Mouse (Mus musculus): ENCODE measurements around the gene Cit. TPM values are rescaled to one million over a fixed set of nuclear protein-coding genes. Genes with fewer than 3 reads are reported as not detected.

Cit gene
- total and polyA plus RNA-seq, 2 experiments: 0.43 to 0.74 TPM

GRCm38 (mm10) chr5:115838059-115838458, 7.0 kb upstream of the Cit start:
- H3K36me3 ChIP-seq (ENCODE audit: control insufficient read depth, insufficient read depth, low read length): no peaks in the 10 kb centered on the region
- DNase-seq (ENCODE audit: extremely low read depth, low read depth, low spot score): no peak
- no peaks in the 10 kb centered on the region for H3K4me1 ChIP-seq (ENCODE audit: control insufficient read depth, insufficient read depth, low read length)
- H3K27me3 ChIP-seq (ENCODE audit: control insufficient read depth, insufficient read depth, low read length): no peaks in the 10 kb centered on the region; the same call in 1 of the 2 replicates
- no peak overlapping the region for H3K27ac ChIP-seq (replicated peaks; ENCODE audit: insufficient read depth, low read depth, low read length)
- H3K9ac ChIP-seq (ENCODE audit: low read depth, low read length): no peak overlapping the region
- TF ChIP-seq POLR2A (IDR thresholded peaks at IDR 0.05; ENCODE audit: extremely low read depth, insufficient read depth, low read length) (no peak), CTCF (IDR thresholded peaks at IDR 0.05; ENCODE audit: low read depth, low read length) (no peak)
- WGBS: 37% methylated on average over 6 of the region's 6 CpGs
- no peak overlapping the region for H3K4me3 ChIP-seq (ENCODE audit: insufficient read depth, low read depth, low read length)
- no peaks in the 10 kb centered on the region for H3K79me2 ChIP-seq (ENCODE audit: control insufficient read depth, insufficient read depth, low read length)

GRCm38 (mm10) chr5:115840453-115840852, 4.6 kb upstream of the Cit start:
- TF ChIP-seq POLR2A (IDR thresholded peaks at IDR 0.05; ENCODE audit: extremely low read depth, insufficient read depth, low read length): no peak
- TF ChIP-seq CTCF (IDR thresholded peaks at IDR 0.05; ENCODE audit: low read depth, low read length): no peak
- Histone ChIP-seq H3K27me3 (ENCODE audit: control insufficient read depth, insufficient read depth, low read length) (no peaks in the 10 kb centered on the region), H3K4me1 (ENCODE audit: control insufficient read depth, insufficient read depth, low read length) (no peaks in the 10 kb centered on the region), H3K4me3 (ENCODE audit: insufficient read depth, low read depth, low read length) (no peak overlapping the region), H3K9ac (ENCODE audit: low read depth, low read length) (no peak overlapping the region), H3K27ac (replicated peaks; ENCODE audit: insufficient read depth, low read depth, low read length) (no peak overlapping the region), H3K79me2 (ENCODE audit: control insufficient read depth, insufficient read depth, low read length) (no peaks in the 10 kb centered on the region), H3K36me3 (ENCODE audit: control insufficient read depth, insufficient read depth, low read length) (no peaks in the 10 kb centered on the region)
- no peak for DNase-seq (ENCODE audit: extremely low read depth, low read depth, low spot score)
- 45% methylated on average over 4 of the region's 5 CpGs for WGBS

GRCm38 (mm10) chr5:115840946-115841775, 3.9 kb upstream of the Cit start:
- Histone ChIP-seq H3K4me1 (ENCODE audit: control insufficient read depth, insufficient read depth, low read length) (no peaks in the 10 kb centered on the region), H3K4me3 (ENCODE audit: insufficient read depth, low read depth, low read length) (no peak overlapping the region), H3K9ac (ENCODE audit: low read depth, low read length) (no peak overlapping the region), H3K27ac (replicated peaks; ENCODE audit: insufficient read depth, low read depth, low read length) (no peak overlapping the region), H3K79me2 (ENCODE audit: control insufficient read depth, insufficient read depth, low read length) (no peaks in the 10 kb centered on the region), H3K36me3 (ENCODE audit: control insufficient read depth, insufficient read depth, low read length) (no peaks in the 10 kb centered on the region), H3K27me3 (ENCODE audit: control insufficient read depth, insufficient read depth, low read length) (no peaks in the 10 kb centered on the region)
- no peak for TF ChIP-seq POLR2A (IDR thresholded peaks at IDR 0.05; ENCODE audit: extremely low read depth, insufficient read depth, low read length)
- TF ChIP-seq CTCF (IDR thresholded peaks at IDR 0.05; ENCODE audit: low read depth, low read length): no peak
- DNase-seq (ENCODE audit: extremely low read depth, low read depth, low spot score): no peak
- WGBS: 82% methylated on average over 12 of the region's 12 CpGs

GRCm38 (mm10) chr5:115844368-115844765, 711 bp upstream of the Cit start:
- 4% methylated on average over 12 of the region's 12 CpGs for WGBS
- peak overlapping the region; percentile 12; the same call in 1 of the 2 replicates for H3K9ac ChIP-seq (ENCODE audit: low read depth, low read length)
- no peak overlapping the region for H3K27ac ChIP-seq (replicated peaks; ENCODE audit: insufficient read depth, low read depth, low read length)

GRCm38 (mm10) chr5:115845635-115846174, 627 bp downstream of the Cit start:
- Histone ChIP-seq H3K79me2 (ENCODE audit: control insufficient read depth, insufficient read depth, low read length) (no peaks in the 10 kb centered on the region), H3K27me3 (ENCODE audit: control insufficient read depth, insufficient read depth, low read length) (no peaks in the 10 kb centered on the region), H3K9ac (ENCODE audit: low read depth, low read length) (no peak overlapping the region), H3K4me3 (ENCODE audit: insufficient read depth, low read depth, low read length) (no peak overlapping the region), H3K4me1 (ENCODE audit: control insufficient read depth, insufficient read depth, low read length) (0 out of 2 replicates have a peak, but pooled peaks cover 2% of the 10 kb centered on the region), H3K36me3 (ENCODE audit: control insufficient read depth, insufficient read depth, low read length) (no peaks in the 10 kb centered on the region), H3K27ac (replicated peaks; ENCODE audit: insufficient read depth, low read depth, low read length) (no peak overlapping the region)
- TF ChIP-seq CTCF (IDR thresholded peaks at IDR 0.05; ENCODE audit: low read depth, low read length): no peak
- no peak for TF ChIP-seq POLR2A (IDR thresholded peaks at IDR 0.05; ENCODE audit: extremely low read depth, insufficient read depth, low read length)
- WGBS: 55% methylated on average over 8 of the region's 8 CpGs
- no peak for DNase-seq (ENCODE audit: extremely low read depth, low read depth, low spot score)

More at GRCm38 (mm10) chr5:115844368-115844765, 711 bp upstream of the Cit start:
- Histone ChIP-seq H3K79me2 (ENCODE audit: control insufficient read depth, insufficient read depth, low read length) (no peaks in the 10 kb centered on the region), H3K36me3 (ENCODE audit: control insufficient read depth, insufficient read depth, low read length) (no peaks in the 10 kb centered on the region), H3K4me1 (ENCODE audit: control insufficient read depth, insufficient read depth, low read length) (no peaks in the 10 kb centered on the region), H3K27me3 (ENCODE audit: control insufficient read depth, insufficient read depth, low read length) (no peaks in the 10 kb centered on the region), H3K4me3 (ENCODE audit: insufficient read depth, low read depth, low read length) (peak overlapping the region; percentile 52)
- DNase-seq (ENCODE audit: extremely low read depth, low read depth, low spot score): no peak
- TF ChIP-seq CTCF (IDR thresholded peaks at IDR 0.05; ENCODE audit: low read depth, low read length) (no peak), POLR2A (IDR thresholded peaks at IDR 0.05; ENCODE audit: extremely low read depth, insufficient read depth, low read length) (no peak)

GRCm38 (mm10) chr5:115847166-115847565, 2.1 kb downstream of the Cit start:
- Histone ChIP-seq H3K27me3 (ENCODE audit: control insufficient read depth, insufficient read depth, low read length) (no peaks in the 10 kb centered on the region), H3K4me1 (ENCODE audit: control insufficient read depth, insufficient read depth, low read length) (0 out of 2 replicates have a peak, but pooled peaks cover 2% of the 10 kb centered on the region), H3K4me3 (ENCODE audit: insufficient read depth, low read depth, low read length) (no peak overlapping the region), H3K36me3 (ENCODE audit: control insufficient read depth, insufficient read depth, low read length) (no peaks in the 10 kb centered on the region), H3K79me2 (ENCODE audit: control insufficient read depth, insufficient read depth, low read length) (no peaks in the 10 kb centered on the region), H3K9ac (ENCODE audit: low read depth, low read length) (no peak overlapping the region), H3K27ac (replicated peaks; ENCODE audit: insufficient read depth, low read depth, low read length) (no peak overlapping the region)
- WGBS: 85% methylated on average over 8 of the region's 8 CpGs
- DNase-seq (ENCODE audit: extremely low read depth, low read depth, low spot score): no peak
- TF ChIP-seq POLR2A (IDR thresholded peaks at IDR 0.05; ENCODE audit: extremely low read depth, insufficient read depth, low read length) (no peak), CTCF (IDR thresholded peaks at IDR 0.05; ENCODE audit: low read depth, low read length) (no peak)
